Mouse (Mus musculus) lung, embryonic 16.5 days (tissue): ENCODE data around the gene Asxl1. TPM values are rescaled to one million over a fixed set of nuclear protein-coding genes. Genes with fewer than 3 reads are reported as not detected.

ENCODE experiments used
- ATAC-seq: fragments of 200-750 bp; cut with Nextera tagmentation; 2 replicates; pipeline ENCODE4 v1.8.0; 2017; ENCODE audit warnings: low read depth, mild to moderate bottlenecking, moderate library complexity
- H3K27ac ChIP-seq: fragments of 300-500 bp; sonication (generic); 2 replicates; pipeline ENCODE4 v1.5.1; 2014; ENCODE audit warnings: mild to moderate bottlenecking, control low read depth, low read length
- H3K27me3 ChIP-seq: fragments of 300-500 bp; sonication (generic); 2 replicates; pipeline ENCODE4 v1.6.1; 2014; ENCODE audit warnings: low read depth, low read length, mixed read lengths; ENCODE audit not compliant: control insufficient read depth, insufficient read depth
- H3K36me3 ChIP-seq: fragments of 300-500 bp; sonication (generic); 2 replicates; pipeline ENCODE4 v1.6.1; 2014; ENCODE audit warnings: low read length; ENCODE audit not compliant: control insufficient read depth, insufficient read depth
- H3K4me1 ChIP-seq: fragments of 300-500 bp; sonication (generic); replicated peaks from 2 replicates; pipeline ENCODE4 v1.6.1; 2014; ENCODE audit warnings: low read length, mixed read lengths; ENCODE audit not compliant: control insufficient read depth, insufficient read depth
- H3K4me2 ChIP-seq: fragments of 300-500 bp; sonication (generic); 2 replicates; pipeline ENCODE4 v1.6.1; 2014; ENCODE audit warnings: low read depth, low read length, control low read depth
- H3K4me3 ChIP-seq: fragments of 300-500 bp; sonication (generic); 2 replicates; pipeline ENCODE4 v1.5.1; 2014; ENCODE audit warnings: mild to moderate bottlenecking, low read length, control low read depth
- H3K9ac ChIP-seq: fragments of 300-500 bp; sonication (generic); 2 replicates; pipeline ENCODE4 v1.6.1; 2014; ENCODE audit warnings: low read length, control low read depth
- H3K9me3 ChIP-seq: fragments of 300-500 bp; sonication (generic); 2 replicates; pipeline ENCODE4 v1.6.1; 2016; ENCODE audit warnings: low read length; ENCODE audit not compliant: control insufficient read depth
- WGBS: fragments of 180-500 bp; shearing (Covaris S2); extraction: QIAGEN DNeasy Blood & Tissue Kit; methylation state at CpG from one replicate; pipeline ENCODE4 v1.1.7; 2014; 5-methylcytosine and 5-hydroxymethylcytosine counted together
- polyA plus RNA-seq: library from polyadenylated mRNA; unstranded; fragments of >200 nt; fragmentation: Nextera tagmentation; extraction: Ambion mirVana; gene quantifications from 2 replicates; pipeline ENCODE4 v1.2.1, GENCODE M21; 2015

The Asxl1 gene
- polyA plus RNA-seq, 1 experiment from 2014 or later: 9.6 TPM

DNA sequence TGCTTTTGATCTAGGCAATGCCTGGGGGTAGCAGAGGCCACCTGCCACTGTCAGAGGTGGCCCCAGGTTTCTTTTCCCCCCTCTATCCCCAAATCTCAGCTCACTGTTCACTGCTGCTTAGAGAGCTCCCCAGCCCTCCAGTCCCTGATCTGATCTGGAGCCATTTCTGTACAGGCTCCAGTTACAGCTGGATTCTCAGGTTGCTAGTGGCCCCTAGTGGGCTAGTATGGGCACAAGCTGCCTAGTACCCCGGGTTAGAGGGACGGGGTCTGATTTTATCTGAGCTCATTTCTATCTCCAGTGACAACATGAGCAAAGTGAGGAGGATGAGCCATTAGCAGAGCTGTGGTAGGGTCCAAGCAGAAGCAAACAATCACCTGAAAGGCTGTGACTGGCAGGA lies 69.0 kb downstream of the Asxl1 start:
- no peak for ATAC-seq
- Histone ChIP-seq H3K4me1 (no peaks in the 10 kb centered on the region), H3K4me3 (no peak overlapping the region), H3K9me3 (no peaks in the 10 kb centered on the region), H3K27ac (no peak overlapping the region), H3K27me3 (no peaks in the 10 kb centered on the region), H3K9ac (no peak overlapping the region), H3K36me3 (peaks cover 27% of the 10 kb centered on the region), H3K4me2 (no peak overlapping the region)
- 20% methylated on average over 2 of the region's 2 CpGs for WGBS

DNA sequence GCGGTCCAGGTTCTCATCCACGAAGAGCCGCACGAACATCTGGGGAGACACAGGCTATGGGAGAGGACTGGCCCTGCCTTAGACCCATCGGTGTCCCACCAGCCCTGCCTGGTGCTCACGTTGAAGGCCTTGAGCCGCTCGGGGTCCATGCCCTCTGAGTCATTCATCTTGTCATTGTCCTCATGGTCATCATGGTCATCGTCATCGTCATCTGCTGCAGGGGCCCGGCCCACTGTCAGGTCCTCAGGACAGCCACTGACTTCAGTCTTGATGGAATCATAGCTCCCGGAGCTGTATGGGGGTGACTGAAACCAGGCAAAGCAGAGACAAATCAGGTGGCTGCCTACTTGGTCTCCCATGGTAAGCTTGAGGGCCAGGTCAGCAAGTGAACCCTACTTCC lies 72.2 kb downstream of the Asxl1 start:
- Histone ChIP-seq H3K36me3 (peaks cover 27% of the 10 kb centered on the region), H3K4me3 (no peak overlapping the region), H3K9ac (no peak overlapping the region), H3K4me1 (peaks cover 6% of the 10 kb centered on the region), H3K9me3 (no peaks in the 10 kb centered on the region), H3K27me3 (no peaks in the 10 kb centered on the region), H3K27ac (no peak overlapping the region), H3K4me2 (no peak overlapping the region)
- 92% methylated on average over 12 of the region's 12 CpGs for WGBS
- no peak for ATAC-seq

DNA sequence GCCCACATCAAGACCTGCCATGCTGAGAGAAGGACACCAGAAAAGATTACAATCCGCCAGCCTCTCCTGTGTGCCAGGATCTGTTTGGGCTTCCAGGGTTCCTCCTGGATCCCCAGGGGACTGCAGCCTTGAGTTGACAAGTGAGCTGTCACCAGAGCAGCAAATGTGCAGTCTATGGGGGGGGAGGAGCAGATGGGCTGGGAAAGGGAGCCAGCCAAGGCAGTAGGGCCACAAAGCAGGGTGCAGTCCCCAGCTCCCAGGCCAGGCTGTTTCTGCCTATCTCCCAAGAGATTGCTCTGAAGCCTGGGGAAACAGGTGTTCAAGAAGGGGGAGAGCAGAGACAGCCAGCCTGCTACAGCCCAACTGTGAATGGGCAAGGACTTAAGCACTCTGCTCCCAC lies 72.8 kb downstream of the Asxl1 start:
- no peak for ATAC-seq
- 83% methylated on average over 1 of the region's 1 CpGs for WGBS

DNA sequence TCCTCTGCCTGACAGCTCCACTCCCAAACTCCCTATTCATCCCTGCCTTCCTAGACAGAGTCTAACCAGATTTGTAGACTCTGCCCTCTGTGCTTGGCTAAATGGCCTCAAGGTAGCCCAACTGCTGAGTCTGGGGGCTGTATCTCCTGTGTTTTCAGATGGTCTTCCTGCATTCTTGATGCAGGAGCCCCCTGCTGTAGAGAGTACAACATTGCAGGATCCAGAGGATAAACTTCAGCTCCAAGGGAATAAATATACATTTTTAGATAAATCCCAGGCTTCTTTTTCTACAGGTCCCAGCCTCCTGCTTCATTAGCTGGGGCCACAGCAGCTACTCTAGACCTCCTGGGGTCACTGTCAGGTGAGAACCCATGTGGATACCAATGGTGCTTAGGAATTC lies 75.6 kb downstream of the Asxl1 start:
- H3K9ac ChIP-seq: no peak overlapping the region
- H3K27me3 ChIP-seq: no peaks in the 10 kb centered on the region
- ATAC-seq: no peak
- H3K36me3 ChIP-seq: peaks cover 21% of the 10 kb centered on the region
- peaks cover 28% of the 10 kb centered on the region for H3K4me1 ChIP-seq
- no peak overlapping the region for H3K4me2 ChIP-seq
- no peaks in the 10 kb centered on the region for H3K9me3 ChIP-seq
- no peak overlapping the region for H3K4me3 ChIP-seq
- H3K27ac ChIP-seq: no peak overlapping the region

More for the DNA sequence above, 72.8 kb downstream of the Asxl1 start:
- Histone ChIP-seq H3K9me3 (no peaks in the 10 kb centered on the region), H3K9ac (no peak overlapping the region), H3K4me2 (no peak overlapping the region), H3K36me3 (peaks cover 27% of the 10 kb centered on the region), H3K27me3 (no peaks in the 10 kb centered on the region), H3K27ac (no peak overlapping the region), H3K4me3 (no peak overlapping the region), H3K4me1 (peaks cover 10% of the 10 kb centered on the region)

DNA sequence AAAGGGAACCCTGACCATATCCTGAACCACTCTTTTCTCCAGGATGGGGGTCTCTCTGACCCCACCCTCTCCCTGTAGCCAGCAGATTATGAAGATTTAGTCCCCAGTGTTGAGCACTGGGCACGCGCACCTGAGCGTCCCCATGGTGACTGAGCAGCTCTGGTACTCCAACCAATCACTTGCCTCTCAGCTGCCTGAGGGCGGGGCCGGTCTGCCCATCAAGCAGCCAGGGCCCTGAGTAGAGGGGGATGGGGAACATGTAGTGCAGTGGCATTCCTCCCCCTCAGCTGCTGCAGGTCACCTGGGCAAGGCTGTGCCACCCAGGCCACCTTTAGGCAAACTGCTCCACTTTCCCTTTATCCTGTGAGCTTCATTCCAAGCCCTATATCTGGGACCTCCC lies 76.4 kb downstream of the Asxl1 start:
- H3K9me3 ChIP-seq: no peaks in the 10 kb centered on the region
- peaks cover 15% of the 10 kb centered on the region for H3K36me3 ChIP-seq
- peaks cover 32% of the 10 kb centered on the region for H3K4me1 ChIP-seq
- WGBS: 35% methylated on average over 5 of the region's 5 CpGs
- no peaks in the 10 kb centered on the region for H3K27me3 ChIP-seq
- H3K4me2 ChIP-seq: no peak overlapping the region
- peak; percentile 75 for ATAC-seq
- H3K27ac ChIP-seq: no peak overlapping the region
- H3K9ac ChIP-seq: no peak overlapping the region
- H3K4me3 ChIP-seq: no peak overlapping the region

DNA sequence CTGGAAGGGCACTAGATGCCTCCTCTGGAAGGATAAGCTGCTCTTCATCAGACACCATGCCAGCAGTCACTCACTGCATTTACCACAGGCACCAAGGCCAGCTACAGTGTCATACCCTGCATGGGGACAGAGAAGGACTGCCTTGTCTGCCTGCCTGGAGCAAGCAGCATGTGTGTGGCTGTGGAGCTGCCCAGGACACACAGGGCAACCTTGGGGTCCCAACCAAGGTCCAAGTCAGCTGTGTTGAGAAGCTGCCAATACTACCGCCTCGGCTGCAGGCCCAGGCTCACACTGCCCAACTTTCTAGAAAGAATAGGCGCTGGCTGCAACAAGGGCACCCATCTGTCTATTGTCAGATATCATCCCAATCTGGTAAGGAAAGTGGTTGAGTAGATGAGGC lies 77.5 kb downstream of the Asxl1 start:
- Histone ChIP-seq H3K9ac (peak overlapping the region; percentile 19; the same call in 1 of the 2 replicates), H3K27ac (no peak overlapping the region), H3K4me3 (no peak overlapping the region), H3K4me2 (no peak overlapping the region), H3K9me3 (no peaks in the 10 kb centered on the region), H3K36me3 (peaks cover 9% of the 10 kb centered on the region), H3K4me1 (peaks cover 35% of the 10 kb centered on the region), H3K27me3 (no peaks in the 10 kb centered on the region)
- 62% methylated on average over 3 of the region's 3 CpGs for WGBS
- no peak for ATAC-seq

DNA sequence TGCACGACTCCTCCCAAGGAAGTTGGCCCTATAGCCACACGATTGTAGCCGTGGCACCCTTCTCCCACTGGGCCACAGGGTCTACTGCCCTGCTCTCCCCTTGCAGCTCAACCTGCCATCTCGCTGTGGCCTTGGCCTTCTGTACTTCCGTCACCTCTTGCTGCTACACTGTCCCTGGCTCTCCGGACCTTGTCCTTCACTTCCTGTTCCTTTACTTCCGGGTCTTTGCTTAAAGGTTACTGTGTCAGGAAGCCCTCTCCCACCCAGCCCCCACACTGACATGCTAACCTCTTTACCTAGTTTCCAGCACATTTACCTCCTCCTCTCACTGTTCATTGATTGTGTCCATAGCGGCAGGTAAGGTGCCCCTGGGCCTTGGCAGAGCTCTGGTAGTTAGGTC lies 78.9 kb downstream of the Asxl1 start:
- 64% methylated on average over 8 of the region's 8 CpGs for WGBS
- Histone ChIP-seq H3K4me2 (no peak overlapping the region), H3K4me1 (peaks cover 45% of the 10 kb centered on the region), H3K9me3 (no peaks in the 10 kb centered on the region), H3K27me3 (no peaks in the 10 kb centered on the region), H3K4me3 (no peak overlapping the region), H3K27ac (no peak overlapping the region), H3K9ac (no peak overlapping the region), H3K36me3 (peaks cover 7% of the 10 kb centered on the region; the same call in 1 of the 2 replicates)
- no peak for ATAC-seq

DNA sequence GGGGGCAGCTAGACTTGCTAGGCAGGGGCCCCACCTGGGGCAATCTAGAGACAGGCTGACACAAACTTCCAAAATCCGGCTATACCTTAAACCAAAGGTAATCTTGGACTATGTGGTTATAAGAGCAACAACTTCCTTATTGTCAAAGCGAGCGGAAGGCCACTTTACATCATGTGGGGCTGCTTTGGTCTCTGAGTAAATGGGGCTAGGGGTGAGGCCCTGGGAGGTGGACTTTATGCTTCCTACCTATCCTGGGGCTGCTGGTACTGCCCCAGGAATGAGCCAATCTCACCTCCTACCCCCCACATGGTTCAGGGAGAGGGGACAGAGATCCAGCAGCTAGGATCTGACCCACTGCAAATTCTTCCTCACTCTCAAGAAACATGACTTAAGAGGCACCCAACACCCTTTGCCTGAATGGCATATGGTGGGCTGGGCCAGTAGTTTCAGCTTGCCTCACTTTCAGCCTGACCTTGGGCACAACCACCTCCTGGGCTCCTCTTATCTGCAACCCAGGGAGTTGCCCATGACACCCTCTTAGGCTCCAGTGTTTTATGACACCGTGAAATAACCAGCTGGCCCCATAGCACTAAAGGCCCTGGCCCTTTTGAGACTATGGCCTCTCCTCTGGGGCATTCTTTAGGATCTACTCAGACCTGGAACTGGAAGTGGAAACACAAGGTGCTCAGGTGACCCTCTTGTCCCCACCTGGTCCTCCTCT lies 79.7 kb downstream of the Asxl1 start:
- no peak overlapping the region for H3K4me3 ChIP-seq
- H3K9ac ChIP-seq: no peak overlapping the region
- peak overlapping the region; percentile 73; the same call in 1 of the 2 replicates for H3K27ac ChIP-seq
- ATAC-seq: no peak
- H3K36me3 ChIP-seq: 0 out of 2 replicates have a peak, but pooled peaks cover 2% of the 10 kb centered on the region
- 67% methylated on average over 4 of the region's 4 CpGs for WGBS
- no peaks in the 10 kb centered on the region for H3K9me3 ChIP-seq
- H3K4me1 ChIP-seq: peaks cover 45% of the 10 kb centered on the region
- H3K27me3 ChIP-seq: no peaks in the 10 kb centered on the region
- H3K4me2 ChIP-seq: no peak overlapping the region

DNA sequence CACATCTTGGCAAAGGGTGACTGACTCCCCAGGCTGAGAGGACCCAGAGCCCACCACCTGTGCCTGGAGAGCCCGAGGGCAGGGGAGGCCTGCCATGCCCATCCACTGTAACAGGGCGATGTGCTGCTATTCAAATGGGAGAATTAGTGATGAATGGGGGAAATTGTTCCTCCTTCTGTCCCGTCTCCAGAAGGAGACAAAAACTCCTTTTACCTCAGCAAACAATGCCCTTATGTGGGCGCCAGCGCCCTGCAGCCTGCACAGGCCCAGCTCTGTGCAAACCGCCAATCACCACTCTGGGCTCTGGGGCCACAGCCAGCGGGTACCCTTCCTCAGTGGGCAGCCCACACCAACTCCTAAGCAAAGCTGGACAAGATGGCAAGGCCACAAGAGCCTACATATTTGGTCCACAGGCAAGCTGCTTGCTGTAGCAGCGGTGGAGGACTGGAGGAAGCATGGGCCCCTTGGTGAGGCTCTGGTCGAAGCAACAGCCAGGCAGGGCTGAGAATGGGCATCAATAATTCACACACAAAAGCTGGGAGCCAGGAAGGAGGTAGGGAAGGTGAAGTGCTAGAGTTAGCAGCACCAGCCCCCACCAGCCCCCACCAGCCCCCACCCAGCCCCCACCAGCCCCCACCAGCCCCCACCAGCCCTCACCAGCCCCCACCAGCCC lies 80.5 kb downstream of the Asxl1 start:
- H3K4me3 ChIP-seq: no peak overlapping the region
- peak overlapping the region; percentile 73 for H3K27ac ChIP-seq
- no peak for ATAC-seq
- peaks cover 45% of the 10 kb centered on the region for H3K4me1 ChIP-seq
- no peaks in the 10 kb centered on the region for H3K9me3 ChIP-seq
- H3K9ac ChIP-seq: no peak overlapping the region; the same call in 1 of the 2 replicates
- H3K4me2 ChIP-seq: no peak overlapping the region
- WGBS: 52% methylated on average over 9 of the region's 9 CpGs
- H3K27me3 ChIP-seq: no peaks in the 10 kb centered on the region
- H3K36me3 ChIP-seq: no peaks in the 10 kb centered on the region
